Mouse (Mus musculus): ENCODE results near the gene Clcn2. TPM values are rescaled to one million over a fixed set of nuclear protein-coding genes. Genes with fewer than 3 reads are reported as not detected.
A peak's percentile ranks its signal among the peaks of the same experiment; 100 is the strongest.

Gene Clcn2
- polyA plus RNA-seq, 1 experiment from 2014 or later = 43.3 TPM

GRCm38 (mm10) chr16:20695622-20696323 is 21.8 kb downstream of the Clcn2 start:
- peaks cover 43% of the 10 kb centered on the region for H3K4me1 ChIP-seq
- peak overlapping the region; percentile 53 for H3K9ac ChIP-seq
- H3K9me3 ChIP-seq = no peaks in the 10 kb centered on the region
- H3K36me3 ChIP-seq = peaks cover 28% of the 10 kb centered on the region
- H3K27me3 ChIP-seq (replicated peaks) = no peaks in the 10 kb centered on the region
- H3K4me2 ChIP-seq (replicated peaks) = peak overlapping the region; percentile 71
- WGBS = 2% methylated on average over 46 of the region's 46 CpGs
- peak overlapping the region; percentile 36 for H3K4me3 ChIP-seq
- ATAC-seq (ENCODE audit: low FRiP score, low read depth) = peak; percentile 77
- H3K27ac ChIP-seq = no peak overlapping the region; the same call in 1 of the 2 replicates

GRCm38 (mm10) chr16:20694781-20695180 is 22.8 kb downstream of the Clcn2 start:
- H3K4me1 ChIP-seq = peaks cover 43% of the 10 kb centered on the region
- H3K9me3 ChIP-seq = no peaks in the 10 kb centered on the region
- 84% methylated on average over 8 of the region's 8 CpGs for WGBS
- H3K4me2 ChIP-seq (replicated peaks) = peak overlapping the region; percentile 71
- H3K9ac ChIP-seq = no peak overlapping the region
- H3K36me3 ChIP-seq = peaks cover 32% of the 10 kb centered on the region
- H3K4me3 ChIP-seq = no peak overlapping the region
- no peaks in the 10 kb centered on the region for H3K27me3 ChIP-seq (replicated peaks)
- H3K27ac ChIP-seq = no peak overlapping the region; the same call in 1 of the 2 replicates
- no peak for ATAC-seq (ENCODE audit: low FRiP score, low read depth)

- peak; percentile 93 for ATAC-seq (ENCODE audit: low FRiP score, low read depth)
- peak within 1 kb of the TSS; percentile 70 for H3K9ac ChIP-seq
- H3K4me3 ChIP-seq = peak within 1 kb of the TSS; percentile 59
- H3K27ac ChIP-seq = peak within 1 kb of the TSS; percentile 92
- H3K4me2 ChIP-seq (replicated peaks) = peak within 1 kb of the TSS; percentile 80
- H3K9me3 ChIP-seq = no peaks in the 10 kb centered on the region
- H3K4me1 ChIP-seq = peaks cover 43% of the 10 kb centered on the region
- WGBS = under 1% methylated on average over 37 of the region's 37 CpGs
- H3K27me3 ChIP-seq (replicated peaks) = no peaks in the 10 kb centered on the region
- H3K36me3 ChIP-seq = peaks cover 37% of the 10 kb centered on the region
Observed at GRCm38 (mm10) chr16:20693111-20693701, 24.3 kb downstream of the Clcn2 start, which contains the start of gene Fam131a. Gene Fam131a (plus strand): TSS chr16:20693241.

- Histone ChIP-seq H3K4me2 (replicated peaks) (peak overlapping the region; percentile 80), H3K9ac (no peak overlapping the region), H3K36me3 (peaks cover 45% of the 10 kb centered on the region), H3K4me1 (peaks cover 43% of the 10 kb centered on the region), H3K9me3 (no peaks in the 10 kb centered on the region), H3K27ac (peak overlapping the region; percentile 43; the same call in 1 of the 2 replicates), H3K27me3 (replicated peaks) (no peaks in the 10 kb centered on the region), H3K4me3 (no peak overlapping the region)
- ATAC-seq (ENCODE audit: low FRiP score, low read depth) = no peak
- 29% methylated on average over 16 of the region's 16 CpGs for WGBS
Observed at GRCm38 (mm10) chr16:20692241-20692965, 25.1 kb downstream of the Clcn2 start.

GRCm38 (mm10) chr16:20691617-20692016 is 25.9 kb downstream of the Clcn2 start:
- Histone ChIP-seq H3K4me2 (replicated peaks) (no peak overlapping the region), H3K27me3 (replicated peaks) (no peaks in the 10 kb centered on the region), H3K9me3 (no peaks in the 10 kb centered on the region), H3K27ac (peak overlapping the region; percentile 43; the same call in 1 of the 2 replicates), H3K4me3 (no peak overlapping the region), H3K4me1 (peaks cover 42% of the 10 kb centered on the region), H3K36me3 (peaks cover 53% of the 10 kb centered on the region), H3K9ac (no peak overlapping the region)
- 54% methylated on average over 1 of the region's 1 CpGs for WGBS
- no peak for ATAC-seq (ENCODE audit: low FRiP score, low read depth)

- Histone ChIP-seq H3K4me2 (replicated peaks) (no peak overlapping the region), H3K4me1 (peaks cover 35% of the 10 kb centered on the region), H3K36me3 (peaks cover 61% of the 10 kb centered on the region), H3K9ac (no peak overlapping the region), H3K4me3 (no peak overlapping the region), H3K27ac (no peak overlapping the region), H3K9me3 (no peaks in the 10 kb centered on the region), H3K27me3 (replicated peaks) (no peaks in the 10 kb centered on the region)
- 92% methylated on average over 3 of the region's 3 CpGs for WGBS
- no peak for ATAC-seq (ENCODE audit: low FRiP score, low read depth)
Observed at GRCm38 (mm10) chr16:20690774-20691173, 26.8 kb downstream of the Clcn2 start.

- H3K36me3 ChIP-seq = peaks cover 78% of the 10 kb centered on the region
Observed at GRCm38 (mm10) chr16:20677974-20678675, 39.4 kb downstream of the Clcn2 start.

GRCm38 (mm10) chr16:20677380-20677779 is 40.2 kb downstream of the Clcn2 start:
- H3K9ac ChIP-seq = no peak overlapping the region
- H3K27ac ChIP-seq = no peak overlapping the region
- H3K36me3 ChIP-seq = peaks cover 71% of the 10 kb centered on the region
- ATAC-seq (ENCODE audit: low FRiP score, low read depth) = no peak
- H3K4me3 ChIP-seq = no peak overlapping the region
- no peak overlapping the region for H3K4me2 ChIP-seq (replicated peaks)
- no peaks in the 10 kb centered on the region for H3K27me3 ChIP-seq (replicated peaks)
- H3K9me3 ChIP-seq = no peaks in the 10 kb centered on the region
- H3K4me1 ChIP-seq = peaks cover 15% of the 10 kb centered on the region
- WGBS = 89% methylated on average over 5 of the region's 5 CpGs

More at GRCm38 (mm10) chr16:20677974-20678675, 39.4 kb downstream of the Clcn2 start:
- H3K27me3 ChIP-seq (replicated peaks) = no peaks in the 10 kb centered on the region
- WGBS = 87% methylated on average over 10 of the region's 10 CpGs
- no peak for ATAC-seq (ENCODE audit: low FRiP score, low read depth)
- H3K27ac ChIP-seq = no peak overlapping the region
- no peak overlapping the region for H3K4me3 ChIP-seq
- no peak overlapping the region for H3K4me2 ChIP-seq (replicated peaks)
- H3K9ac ChIP-seq = no peak overlapping the region
- no peaks in the 10 kb centered on the region for H3K9me3 ChIP-seq
- H3K4me1 ChIP-seq = peaks cover 15% of the 10 kb centered on the region

GRCm38 (mm10) chr16:20676702-20677101 is 40.8 kb downstream of the Clcn2 start:
- Histone ChIP-seq H3K27ac (no peak overlapping the region), H3K27me3 (replicated peaks) (no peaks in the 10 kb centered on the region), H3K4me3 (no peak overlapping the region), H3K36me3 (peaks cover 64% of the 10 kb centered on the region), H3K4me2 (replicated peaks) (no peak overlapping the region), H3K9ac (no peak overlapping the region), H3K4me1 (peaks cover 15% of the 10 kb centered on the region), H3K9me3 (no peaks in the 10 kb centered on the region)
- WGBS = 85% methylated on average over 4 of the region's 4 CpGs
- no peak for ATAC-seq (ENCODE audit: low FRiP score, low read depth)

GRCm38 (mm10) chr16:20675213-20675612 is 42.3 kb downstream of the Clcn2 start:
- H3K27me3 ChIP-seq (replicated peaks) = no peaks in the 10 kb centered on the region
- H3K36me3 ChIP-seq = peaks cover 49% of the 10 kb centered on the region
- H3K4me2 ChIP-seq (replicated peaks) = 0 out of 2 replicates have a peak overlapping the region, but pooled peaks have one; percentile 99
- H3K27ac ChIP-seq = no peak overlapping the region
- peaks cover 15% of the 10 kb centered on the region for H3K4me1 ChIP-seq
- H3K9me3 ChIP-seq = no peaks in the 10 kb centered on the region
- H3K9ac ChIP-seq = no peak overlapping the region
- WGBS = 92% methylated on average over 6 of the region's 6 CpGs
- H3K4me3 ChIP-seq = no peak overlapping the region
- ATAC-seq (ENCODE audit: low FRiP score, low read depth) = no peak

- Histone ChIP-seq H3K9me3 (no peaks in the 10 kb centered on the region), H3K36me3 (peaks cover 35% of the 10 kb centered on the region), H3K9ac (peak overlapping the region; percentile 97), H3K27ac (no peak overlapping the region), H3K4me2 (replicated peaks) (peak overlapping the region; percentile 99), H3K4me3 (peak overlapping the region; percentile 98), H3K27me3 (replicated peaks) (no peaks in the 10 kb centered on the region), H3K4me1 (peaks cover 15% of the 10 kb centered on the region)
- 12% methylated on average over 14 of the region's 14 CpGs for WGBS
- ATAC-seq (ENCODE audit: low FRiP score, low read depth) = no peak
Observed at GRCm38 (mm10) chr16:20673706-20674303, 43.7 kb downstream of the Clcn2 start.
